Mouse (Mus musculus) bone marrow, adult 2 months (tissue): ENCODE measurements around the gene Senp1.

ENCODE experiments used
- CTCF ChIP-seq: fragments of 200-500 bp; IDR thresholded peaks from 2 replicates; pipeline ENCODE4 v1.5.1; 2011; ENCODE audit warnings: low read length, control low read depth; ENCODE audit not compliant: control insufficient read depth, insufficient read depth
- POLR2A ChIP-seq: fragments of 200-500 bp; IDR thresholded peaks from 2 replicates; pipeline ENCODE4 v1.6.1; 2011; ENCODE audit warnings: low read depth, mild to moderate bottlenecking, control low read depth, low read length, borderline replicate concordance; ENCODE audit not compliant: control insufficient read depth

GRCm38 (mm10) chr15:98004740-98005159, 88.8 kb downstream of the Senp1 start:
- TF ChIP-seq POLR2A: no peak
- TF ChIP-seq CTCF: no peak
